Mouse (Mus musculus): Measurements from ENCODE around the gene Usf2. TPM values are rescaled to one million over a fixed set of nuclear protein-coding genes. Genes with fewer than 3 reads are reported as not detected.
"Not testable (repeated sequence)": the region's sequence is repeated elsewhere in the genome, so short reads cannot be mapped to it uniquely, and the experiment has no call there.

The Usf2 gene
- polyA plus RNA-seq, 1 experiment from 2014 or later = 17.2 TPM

DNA sequence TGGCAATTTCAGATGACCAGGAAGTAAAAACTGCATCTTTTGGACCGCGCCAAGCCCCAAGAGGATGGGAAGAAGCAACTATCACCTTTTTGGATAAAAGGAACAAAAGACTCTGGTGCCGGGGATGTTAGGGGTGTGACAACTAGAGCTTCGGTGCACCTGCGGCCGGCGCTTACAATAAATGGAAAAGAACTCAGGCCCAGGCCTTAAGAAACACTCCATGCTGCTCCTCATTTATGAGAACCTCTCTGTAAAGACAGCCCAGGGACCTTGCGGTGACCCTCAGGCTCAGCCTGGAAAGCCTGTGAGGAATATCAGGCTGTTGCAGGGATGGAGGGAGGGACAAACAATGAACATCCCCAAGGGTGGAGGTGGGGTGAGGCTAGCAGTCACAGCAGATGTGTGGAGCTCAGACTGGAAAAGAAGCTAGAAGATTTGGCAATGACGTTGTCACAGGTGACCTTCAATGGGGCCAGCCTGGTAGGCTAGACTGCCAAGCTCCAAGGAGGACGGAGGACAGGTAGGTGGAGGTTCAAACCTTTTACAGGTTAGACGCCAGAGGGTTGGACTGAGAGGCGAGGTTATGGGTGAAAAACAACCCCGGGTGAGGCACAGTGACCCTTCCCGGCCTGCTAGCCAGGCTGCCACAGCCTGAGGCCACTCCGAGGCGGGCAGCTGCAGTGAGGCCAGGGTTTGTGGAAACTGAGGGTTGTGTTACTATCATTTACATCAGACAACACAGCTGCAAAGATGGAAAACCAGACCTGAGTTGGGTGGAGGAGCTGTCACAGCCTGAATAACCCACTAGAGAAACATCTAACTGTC, 4.0 kb downstream of the Usf2 start:
- no peak for ATAC-seq (ENCODE audit: insufficient number of reproducible peaks, insufficient read depth, low FRiP score, low read depth)
- Histone ChIP-seq H3K9ac (ENCODE audit: low read length) (no peak overlapping the region), H3K4me1 (ENCODE audit: control insufficient read depth in 2 of 2, insufficient read depth in 2 of 2, low read length in 2 of 2) (peaks cover 3 to 9% of the 10 kb centered on the region in 2 experiments; a peak in 3 of 4 replicates), H3K9me3 (ENCODE audit: control insufficient read depth, low read length) (no peaks in the 10 kb centered on the region), H3K36me3 (ENCODE audit: control insufficient read depth, insufficient read depth, low read length) (peaks cover 68% of the 10 kb centered on the region), H3K27ac (replicated peaks in 1 of 2; ENCODE audit: control insufficient read depth in 1 of 2, insufficient read depth in 1 of 2, low read depth in 2 of 2, low read length in 2 of 2) (no peak overlapping the region), H3K4me3 (ENCODE audit: control insufficient read depth in 1 of 2, insufficient read depth in 1 of 2, low read depth in 1 of 2, low read length in 2 of 2) (no peak overlapping the region), H3K27me3 (ENCODE audit: control insufficient read depth, insufficient read depth, low read length) (no peaks in the 10 kb centered on the region), H3K4me2 (ENCODE audit: low read length) (no peak overlapping the region)
- WGBS = 90% methylated on average over 16 of the region's 16 CpGs

DNA sequence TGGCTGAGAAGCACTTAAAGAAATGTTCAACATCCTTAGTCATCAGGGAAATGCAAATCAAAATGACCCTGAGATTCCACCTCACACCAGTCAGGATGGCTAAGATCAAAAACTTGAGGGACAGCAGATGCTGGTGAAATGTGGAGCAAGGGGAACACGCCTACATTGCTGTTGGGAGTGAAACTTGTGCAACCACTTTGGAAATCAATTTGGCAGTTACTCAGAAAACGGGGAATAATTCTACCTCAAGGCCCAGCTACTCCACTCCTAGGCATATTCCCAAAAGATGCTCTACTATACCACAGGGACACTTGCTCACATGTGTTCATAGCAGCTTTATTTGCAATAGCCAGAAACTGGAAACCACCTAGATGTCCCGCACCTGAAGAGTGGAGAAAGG, 6.7 kb downstream of the Usf2 start:
- H3K4me3 ChIP-seq (ENCODE audit: control insufficient read depth in 1 of 2, insufficient read depth in 1 of 2, low read depth in 1 of 2, low read length in 2 of 2); H3K4me1 ChIP-seq (ENCODE audit: control insufficient read depth in 2 of 2, insufficient read depth in 2 of 2, low read length in 2 of 2); H3K9ac ChIP-seq (ENCODE audit: low read length); H3K27ac ChIP-seq (replicated peaks in 1 of 2; ENCODE audit: control insufficient read depth in 1 of 2, insufficient read depth in 1 of 2, low read depth in 2 of 2, low read length in 2 of 2); H3K4me2 ChIP-seq (ENCODE audit: low read length); H3K9me3 ChIP-seq (ENCODE audit: control insufficient read depth, low read length); ATAC-seq (ENCODE audit: insufficient number of reproducible peaks, insufficient read depth, low FRiP score, low read depth); H3K27me3 ChIP-seq (ENCODE audit: control insufficient read depth, insufficient read depth, low read length): not testable (repeated sequence)
- WGBS = 91% methylated on average over 3 of the region's 3 CpGs
- peaks cover 82% of the 10 kb centered on the region for H3K36me3 ChIP-seq (ENCODE audit: control insufficient read depth, insufficient read depth, low read length)

DNA sequence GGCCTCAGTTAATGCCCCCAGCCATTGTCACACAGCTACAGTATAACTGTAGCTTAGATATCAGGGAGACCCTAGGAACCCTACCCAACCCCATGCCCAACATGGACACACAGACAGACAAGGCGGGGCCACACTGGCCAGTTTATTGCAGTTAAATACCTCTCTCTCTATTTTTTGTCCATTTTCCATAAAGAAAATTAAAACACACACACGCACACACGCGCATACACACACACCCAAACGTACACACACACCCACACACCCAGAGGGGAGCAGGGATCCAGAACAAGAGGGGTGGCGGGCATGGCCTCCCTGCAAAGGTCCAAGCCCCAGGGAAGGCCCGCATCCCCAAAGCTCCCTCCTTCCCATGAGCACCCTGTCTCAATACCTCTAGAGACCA, 10.7 kb downstream of the Usf2 start:
- Histone ChIP-seq H3K4me1 (ENCODE audit: control insufficient read depth in 2 of 2, insufficient read depth in 2 of 2, low read length in 2 of 2) (no peaks in the 10 kb centered on the region), H3K4me2 (ENCODE audit: low read length) (no peak overlapping the region), H3K9me3 (ENCODE audit: control insufficient read depth, low read length) (no peaks in the 10 kb centered on the region), H3K36me3 (ENCODE audit: control insufficient read depth, insufficient read depth, low read length) (peaks cover 42% of the 10 kb centered on the region), H3K27me3 (ENCODE audit: control insufficient read depth, insufficient read depth, low read length) (no peaks in the 10 kb centered on the region), H3K27ac (replicated peaks in 1 of 2; ENCODE audit: control insufficient read depth in 1 of 2, insufficient read depth in 1 of 2, low read depth in 2 of 2, low read length in 2 of 2) (no peak overlapping the region), H3K9ac (ENCODE audit: low read length) (no peak overlapping the region), H3K4me3 (ENCODE audit: control insufficient read depth in 1 of 2, insufficient read depth in 1 of 2, low read depth in 1 of 2, low read length in 2 of 2) (no peak overlapping the region)
- ATAC-seq (ENCODE audit: insufficient number of reproducible peaks, insufficient read depth, low FRiP score, low read depth) = no peak
- 95% methylated on average over 7 of the region's 7 CpGs for WGBS

DNA sequence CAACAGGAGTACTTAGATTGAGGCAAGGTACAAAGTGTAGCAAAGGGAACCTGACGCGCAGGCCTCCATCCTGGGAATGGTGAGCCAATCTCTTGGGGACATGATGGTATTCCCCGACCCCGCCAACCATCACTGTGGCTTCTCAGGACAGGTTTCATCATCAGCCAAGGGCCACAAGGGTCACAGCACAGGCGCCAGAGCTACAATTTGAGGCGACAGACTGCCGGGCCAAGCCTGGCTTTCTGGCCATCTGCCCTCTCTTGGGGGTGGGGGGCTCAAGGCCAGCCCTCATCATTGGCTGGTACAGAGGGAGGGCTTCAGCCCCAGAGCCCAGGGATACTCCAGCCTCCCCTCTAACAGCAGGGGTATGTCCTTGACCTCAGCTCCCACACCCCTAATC, 11.1 kb downstream of the Usf2 start:
- not testable (repeated sequence) for H3K9me3 ChIP-seq (ENCODE audit: control insufficient read depth, low read length); H3K4me3 ChIP-seq (ENCODE audit: control insufficient read depth in 1 of 2, insufficient read depth in 1 of 2, low read depth in 1 of 2, low read length in 2 of 2); H3K27me3 ChIP-seq (ENCODE audit: control insufficient read depth, insufficient read depth, low read length); H3K4me1 ChIP-seq (ENCODE audit: control insufficient read depth in 2 of 2, insufficient read depth in 2 of 2, low read length in 2 of 2); H3K27ac ChIP-seq (replicated peaks in 1 of 2; ENCODE audit: control insufficient read depth in 1 of 2, insufficient read depth in 1 of 2, low read depth in 2 of 2, low read length in 2 of 2); ATAC-seq (ENCODE audit: insufficient number of reproducible peaks, insufficient read depth, low FRiP score, low read depth); H3K4me2 ChIP-seq (ENCODE audit: low read length); H3K9ac ChIP-seq (ENCODE audit: low read length)
- 83% methylated on average over 7 of the region's 7 CpGs for WGBS
- peaks cover 38% of the 10 kb centered on the region for H3K36me3 ChIP-seq (ENCODE audit: control insufficient read depth, insufficient read depth, low read length)

DNA sequence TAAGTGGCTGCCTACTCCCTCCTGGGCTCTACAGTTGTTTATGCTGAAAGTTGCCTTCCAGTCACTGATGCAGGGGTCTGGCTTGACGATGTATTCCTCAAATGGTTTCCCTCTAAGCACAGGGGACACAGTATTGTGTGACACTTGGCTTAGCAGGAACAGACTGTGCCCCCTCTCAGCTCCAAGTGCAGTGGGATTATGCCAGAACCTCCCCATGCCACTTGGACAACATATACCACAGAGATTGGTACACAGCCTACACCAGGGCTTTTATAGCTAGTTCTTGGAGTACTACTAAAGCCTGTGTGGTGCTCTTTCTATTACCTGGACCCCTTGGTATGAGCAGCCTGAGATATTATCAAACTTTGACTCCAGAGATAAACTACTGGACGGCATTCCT, 11.9 kb downstream of the Usf2 start:
- not testable (repeated sequence) for H3K9me3 ChIP-seq (ENCODE audit: control insufficient read depth, low read length); H3K27ac ChIP-seq (replicated peaks in 1 of 2; ENCODE audit: control insufficient read depth in 1 of 2, insufficient read depth in 1 of 2, low read depth in 2 of 2, low read length in 2 of 2); H3K4me1 ChIP-seq (ENCODE audit: control insufficient read depth in 2 of 2, insufficient read depth in 2 of 2, low read length in 2 of 2); H3K4me2 ChIP-seq (ENCODE audit: low read length); H3K9ac ChIP-seq (ENCODE audit: low read length); H3K27me3 ChIP-seq (ENCODE audit: control insufficient read depth, insufficient read depth, low read length); ATAC-seq (ENCODE audit: insufficient number of reproducible peaks, insufficient read depth, low FRiP score, low read depth); H3K4me3 ChIP-seq (ENCODE audit: control insufficient read depth in 1 of 2, insufficient read depth in 1 of 2, low read depth in 1 of 2, low read length in 2 of 2)
- 47% methylated on average over 2 of the region's 2 CpGs for WGBS
- H3K36me3 ChIP-seq (ENCODE audit: control insufficient read depth, insufficient read depth, low read length) = peaks cover 30% of the 10 kb centered on the region

DNA sequence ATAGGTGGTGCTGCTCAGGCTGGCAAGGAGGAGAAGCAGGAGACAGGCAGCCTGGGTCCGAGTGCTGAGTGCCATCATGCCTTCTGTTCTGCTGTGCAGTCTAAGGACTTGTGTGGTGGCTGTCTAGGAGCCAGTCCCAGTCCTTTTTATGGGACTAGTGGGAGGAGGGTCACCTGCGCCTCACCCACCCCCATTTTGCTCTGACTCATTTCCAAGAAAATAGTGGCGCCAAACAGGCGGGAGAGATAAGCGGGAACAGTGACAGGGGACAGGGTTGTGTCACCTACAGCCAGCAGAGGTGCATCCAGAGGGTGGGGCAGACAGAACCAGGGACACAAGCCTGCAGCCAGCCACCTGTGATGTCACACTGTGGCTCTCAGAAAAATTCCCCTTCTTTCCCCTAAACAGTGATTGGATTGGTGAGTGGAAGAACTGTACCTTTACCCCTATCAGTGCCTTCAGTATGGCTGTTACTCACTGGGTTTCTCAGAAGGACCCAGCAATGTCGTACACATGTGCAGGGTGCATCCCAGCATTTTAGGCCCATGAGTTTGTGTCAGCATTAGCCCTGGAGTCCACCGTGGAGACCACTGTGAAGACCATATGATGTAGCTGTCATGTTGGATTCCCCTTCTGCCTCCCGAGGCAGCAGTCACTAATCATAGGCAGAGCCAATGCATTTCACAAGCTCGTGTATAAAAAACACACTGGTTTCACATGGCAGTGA, 12.5 kb downstream of the Usf2 start, which contains the start of gene Hamp:
Gene Hamp, minus strand, starts transcription at position 124 of the 727 bp plus-strand sequence.
- no peaks in the 10 kb centered on the region for H3K9me3 ChIP-seq (ENCODE audit: control insufficient read depth, low read length)
- H3K4me2 ChIP-seq (ENCODE audit: low read length) = no peak within 1 kb of the TSS
- H3K4me3 ChIP-seq (ENCODE audit: control insufficient read depth in 1 of 2, insufficient read depth in 1 of 2, low read depth in 1 of 2, low read length in 2 of 2) = no peak within 1 kb of the TSS
- H3K36me3 ChIP-seq (ENCODE audit: control insufficient read depth, insufficient read depth, low read length) = peaks cover 24% of the 10 kb centered on the region
- no peaks in the 10 kb centered on the region for H3K27me3 ChIP-seq (ENCODE audit: control insufficient read depth, insufficient read depth, low read length)
- no peak within 1 kb of the TSS for H3K9ac ChIP-seq (ENCODE audit: low read length)
- no peak within 1 kb of the TSS for H3K27ac ChIP-seq (replicated peaks in 1 of 2; ENCODE audit: control insufficient read depth in 1 of 2, insufficient read depth in 1 of 2, low read depth in 2 of 2, low read length in 2 of 2)
- H3K4me1 ChIP-seq (ENCODE audit: control insufficient read depth in 2 of 2, insufficient read depth in 2 of 2, low read length in 2 of 2) = no peaks in the 10 kb centered on the region
- ATAC-seq (ENCODE audit: insufficient number of reproducible peaks, insufficient read depth, low FRiP score, low read depth) = no peak
- 61% methylated on average over 9 of the region's 9 CpGs for WGBS

DNA sequence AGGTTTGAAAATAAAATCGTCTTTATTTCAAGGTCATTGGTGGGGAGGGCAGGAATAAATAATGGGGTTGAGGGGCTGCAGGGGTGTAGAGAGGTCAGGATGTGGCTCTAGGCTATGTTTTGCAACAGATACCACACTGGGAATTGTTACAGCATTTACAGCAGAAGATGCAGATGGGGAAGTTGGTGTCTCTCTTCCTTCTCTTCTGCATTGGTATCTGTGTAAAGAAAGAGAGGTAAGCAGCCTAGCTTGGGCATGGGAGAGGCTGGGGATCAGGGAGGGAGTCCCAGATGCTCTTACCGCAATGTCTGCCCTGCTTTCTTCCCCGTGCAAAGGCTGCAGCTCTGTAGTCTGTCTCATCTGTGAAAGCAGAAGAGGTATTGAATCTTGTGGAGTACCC, 14.2 kb downstream of the Usf2 start:
- H3K36me3 ChIP-seq (ENCODE audit: control insufficient read depth, insufficient read depth, low read length) = peaks cover 18% of the 10 kb centered on the region
- ATAC-seq (ENCODE audit: insufficient number of reproducible peaks, insufficient read depth, low FRiP score, low read depth); H3K4me1 ChIP-seq (ENCODE audit: control insufficient read depth in 2 of 2, insufficient read depth in 2 of 2, low read length in 2 of 2); H3K27me3 ChIP-seq (ENCODE audit: control insufficient read depth, insufficient read depth, low read length); H3K9me3 ChIP-seq (ENCODE audit: control insufficient read depth, low read length); H3K4me3 ChIP-seq (ENCODE audit: control insufficient read depth in 1 of 2, insufficient read depth in 1 of 2, low read depth in 1 of 2, low read length in 2 of 2); H3K9ac ChIP-seq (ENCODE audit: low read length); H3K27ac ChIP-seq (replicated peaks in 1 of 2; ENCODE audit: control insufficient read depth in 1 of 2, insufficient read depth in 1 of 2, low read depth in 2 of 2, low read length in 2 of 2); H3K4me2 ChIP-seq (ENCODE audit: low read length): not testable (repeated sequence)
- 42% methylated on average over 3 of the region's 3 CpGs for WGBS
